Mouse (Mus musculus) MEL (cell line): ENCODE data around the gene Atp2a3.

Source experiments
- CHD2 ChIP-seq: IDR thresholded peaks from 2 replicates; pipeline ENCODE4 v1.6.1; 2011; ENCODE audit warnings: low read length, improper control_type of control experiment
- CTCF ChIP-seq, 3 experiments: IDR thresholded peaks in 2 of 3; conservative IDR thresholded peaks in 1 of 3; 2 replicates each; pipeline ENCODE4 v1.5.1; 2011 to 2012; ENCODE audit warnings: low read length in 3 of 3, low read depth in 2 of 3, mild to moderate bottlenecking in 2 of 3, improper control_type of control experiment in 1 of 3, inconsistent platforms in 1 of 3, mixed read lengths in 1 of 3, moderate library complexity in 1 of 3; ENCODE audit not compliant: control insufficient read depth in 1 of 3, insufficient read depth in 1 of 3, poor library complexity in 1 of 3, severe bottlenecking in 1 of 3
- EP300 ChIP-seq, 2 experiments: IDR thresholded peaks; 2 replicates each; pipeline ENCODE4 v1.6.1; 2011; ENCODE audit warnings: improper control_type of control experiment in 2 of 2, low read length in 2 of 2, low read depth in 1 of 2, mild to moderate bottlenecking in 1 of 2
- GABPA ChIP-seq: IDR thresholded peaks from 2 replicates; pipeline ENCODE4 v1.6.1; 2012; ENCODE audit warnings: low read depth, mild to moderate bottlenecking, inconsistent platforms, low read length, improper control_type of control experiment, moderate library complexity
- GATA1 ChIP-seq: IDR thresholded peaks from 2 replicates; pipeline ENCODE4 v1.6.1; 2011; ENCODE audit warnings: low read depth, low read length, improper control_type of control experiment
- TAL1 ChIP-seq: IDR thresholded peaks from 2 replicates; pipeline ENCODE4 v1.6.1; 2012; ENCODE audit warnings: mild to moderate bottlenecking, inconsistent platforms, low read length, moderate library complexity, mixed read lengths
- TCF12 ChIP-seq: IDR thresholded peaks from 2 replicates; pipeline ENCODE4 v1.6.1; 2014; ENCODE audit warnings: low read depth, mild to moderate bottlenecking, inconsistent platforms, low read length, improper control_type of control experiment, moderate library complexity
- USF1 ChIP-seq: IDR thresholded peaks from 2 replicates; pipeline ENCODE4 v1.6.1; 2014; ENCODE audit warnings: low read depth, mild to moderate bottlenecking, inconsistent platforms, low read length, improper control_type of control experiment, moderate library complexity
- ZKSCAN1 ChIP-seq: IDR thresholded peaks from 2 replicates; pipeline ENCODE4 v1.6.1; 2012; ENCODE audit warnings: low read depth, mild to moderate bottlenecking, inconsistent platforms, low read length, improper control_type of control experiment, moderate library complexity
- ZMIZ1 ChIP-seq: IDR thresholded peaks from 2 replicates; pipeline ENCODE4 v1.6.1; 2012; ENCODE audit warnings: low read depth, mild to moderate bottlenecking, inconsistent platforms, low read length, improper control_type of control experiment, moderate library complexity
- ZNF384 ChIP-seq: IDR thresholded peaks from 2 replicates; pipeline ENCODE4 v1.6.1; 2012; ENCODE audit warnings: low read depth, mild to moderate bottlenecking, inconsistent platforms, low read length, improper control_type of control experiment

DNA sequence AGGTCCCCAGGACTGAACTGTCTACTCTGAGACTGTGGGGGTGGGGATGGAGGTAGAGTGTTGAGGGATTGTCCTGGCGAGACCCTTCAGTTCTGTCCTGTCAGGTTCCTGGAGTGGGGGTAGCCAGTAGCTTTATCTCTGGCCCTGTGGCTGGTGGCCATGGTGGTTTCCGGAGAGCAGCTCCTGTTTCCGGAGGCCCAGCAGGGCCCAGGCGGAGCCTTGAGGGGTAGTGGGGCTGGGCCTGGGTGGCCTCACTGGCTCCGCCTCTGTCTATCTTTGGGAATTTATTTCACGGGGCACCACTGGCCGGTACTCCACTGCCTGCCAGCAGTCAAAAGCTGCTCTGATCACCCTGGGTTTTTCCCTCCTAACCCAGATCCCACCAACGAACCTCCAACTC, 37.8 kb downstream of the Atp2a3 start, which contains the start of gene P2rx1:
- TF ChIP-seq GATA1 (peak; percentile 48; the same call in 1 of the 2 replicates), CTCF (IDR thresholded peaks at IDR 0.05 in 2 of 3, conservative IDR thresholded peaks at IDR 0.05 in 1 of 3; ENCODE audit: control insufficient read depth in 1 of 3, insufficient read depth in 1 of 3, low read depth in 2 of 3, low read length in 3 of 3, poor library complexity in 1 of 3, severe bottlenecking in 1 of 3) (peak in 2 of 3 experiments; percentile 18 to 20; a peak in 2 of 6 replicates), ZMIZ1 (no peak), EP300 (IDR thresholded peaks at IDR 0.05; ENCODE audit: low read depth in 1 of 2, low read length in 2 of 2) (peak; percentile 56 to 77), TAL1 (peak; percentile 43), ZKSCAN1 (no peak), ZNF384 (no peak), CHD2 (peak; percentile 36; the same call in 1 of the 2 replicates), TCF12 (peak; percentile 49), USF1 (no peak), GABPA (no peak)
